Mouse (Mus musculus): ENCODE measurements around the gene Coro1c.

Gene Coro1c

DNA sequence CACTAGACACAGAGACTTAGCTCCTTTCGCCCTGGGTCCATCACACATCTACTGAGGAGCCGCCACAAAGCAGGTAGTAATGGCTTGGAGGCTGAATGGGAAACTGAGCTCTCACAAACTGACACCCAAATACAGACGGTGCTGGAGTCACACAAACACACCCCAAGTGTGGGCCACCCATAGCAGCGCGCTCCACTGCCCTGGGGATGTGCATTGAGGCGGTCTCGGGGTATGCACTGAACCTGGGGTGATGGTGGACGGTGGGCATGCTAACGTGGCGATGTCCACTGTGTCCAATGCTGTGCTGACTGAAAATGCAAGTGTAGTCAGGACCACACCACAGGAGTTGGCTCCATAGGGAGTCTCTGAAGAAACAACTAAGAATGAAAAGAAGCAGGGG lies 53.4 kb downstream of the Coro1c start:
- no peak for DNase-seq

DNA sequence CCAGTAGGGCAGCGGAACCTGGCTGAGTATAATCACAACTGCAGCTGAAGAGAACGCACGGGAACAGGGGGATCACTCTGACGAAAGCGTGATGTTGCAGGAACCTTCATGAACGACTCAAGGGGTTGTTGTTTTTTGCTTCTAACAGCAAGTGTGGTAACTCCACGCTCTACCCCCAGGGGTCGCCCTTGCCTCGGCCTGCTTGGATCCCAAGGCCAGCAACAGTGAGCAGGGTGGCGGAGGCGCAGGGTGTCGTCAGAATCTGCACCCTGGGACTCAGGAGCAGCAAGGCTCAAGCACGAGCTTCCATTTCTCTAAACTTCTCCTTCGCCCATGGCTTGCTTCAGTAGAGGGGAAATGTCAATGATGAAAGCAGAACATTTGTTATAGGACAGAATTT lies 54.1 kb downstream of the Coro1c start:
- DNase-seq: peak; percentile 82 to 87

DNA sequence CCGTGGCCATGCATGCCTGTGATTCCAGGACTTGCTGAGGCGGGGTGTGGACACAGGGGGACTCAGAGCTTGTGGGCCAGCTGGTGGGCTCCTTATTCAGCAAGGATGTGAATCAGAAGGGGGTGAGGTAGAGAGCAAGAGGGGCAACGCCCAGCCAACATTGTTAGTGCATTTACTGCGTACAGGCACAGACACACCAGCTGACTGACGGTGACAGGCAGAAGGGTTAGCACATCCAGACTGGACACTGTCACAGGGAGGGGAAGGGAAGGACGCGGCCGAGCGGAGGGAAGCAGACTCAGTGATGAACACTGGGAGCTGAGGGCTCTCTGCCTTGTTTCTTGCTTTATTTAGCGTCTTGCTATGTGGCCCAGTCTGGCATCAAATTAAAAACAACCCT lies 55.0 kb downstream of the Coro1c start:
- no peak for DNase-seq

DNA sequence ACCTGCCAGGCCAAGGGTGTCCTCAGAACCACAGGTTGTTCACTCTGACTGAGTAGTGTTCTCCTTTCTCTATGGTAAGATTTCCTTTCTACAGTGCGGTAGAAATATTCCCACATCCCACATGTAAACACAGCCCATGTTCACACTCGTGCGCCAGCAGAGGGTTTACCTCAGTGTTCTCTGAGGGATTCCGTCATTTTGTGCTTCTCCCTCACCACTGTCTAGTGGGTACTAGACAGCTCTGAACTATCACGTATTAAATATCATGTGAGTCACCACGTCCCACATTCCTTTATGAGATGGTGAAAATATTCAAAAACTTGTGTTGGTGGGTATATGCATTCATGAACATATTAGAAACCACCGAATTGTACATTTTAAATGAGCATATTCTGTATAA lies 56.1 kb downstream of the Coro1c start:
- no peak for DNase-seq

DNA sequence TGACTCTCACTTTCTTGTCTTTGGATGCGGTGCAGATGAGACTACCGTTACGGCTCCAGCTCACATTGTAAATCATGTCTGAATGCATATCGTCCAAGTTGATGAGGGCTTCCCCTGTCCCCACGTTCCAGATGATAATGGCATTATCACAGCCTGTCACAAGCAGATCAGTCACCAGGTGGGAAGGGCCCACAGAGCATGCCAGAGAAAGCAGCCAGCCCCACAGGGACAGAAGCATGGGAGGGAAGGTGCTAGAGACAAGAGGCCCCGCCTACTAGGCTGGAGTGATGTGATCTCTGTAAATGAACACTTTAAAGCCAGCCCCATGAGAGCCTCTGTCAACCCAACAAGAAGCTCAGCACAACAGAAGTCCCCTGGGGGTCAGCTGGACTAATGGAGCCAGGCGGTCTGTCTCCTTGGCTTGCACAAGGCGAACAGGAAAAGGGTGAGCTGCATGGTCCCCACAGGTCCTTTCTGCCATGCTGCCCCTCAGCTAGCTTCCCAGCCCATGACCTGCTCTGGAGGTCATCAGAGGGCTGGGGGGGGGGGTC lies 57.8 kb downstream of the Coro1c start:
- DNase-seq: no peak

DNA sequence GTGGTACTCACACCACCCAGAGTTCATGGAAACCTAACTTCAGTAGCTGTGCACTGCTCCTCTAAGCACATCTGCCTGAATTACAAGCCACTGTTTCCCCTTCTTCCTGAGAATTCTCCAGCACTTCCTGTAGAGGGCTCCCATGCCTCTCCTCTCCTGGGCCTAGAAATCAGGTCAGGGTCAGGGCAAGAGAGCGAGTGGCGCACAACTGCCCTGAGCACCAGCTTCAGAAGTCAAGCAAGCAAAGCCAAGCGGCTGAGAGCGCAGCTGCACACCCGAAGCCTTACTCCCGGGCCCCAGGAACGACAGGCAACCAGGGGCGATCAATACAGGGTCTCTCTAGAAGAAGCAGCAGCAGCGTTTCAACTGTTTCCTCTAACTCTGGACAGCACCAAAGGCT lies 60.9 kb downstream of the Coro1c start:
- no peak for DNase-seq

DNA sequence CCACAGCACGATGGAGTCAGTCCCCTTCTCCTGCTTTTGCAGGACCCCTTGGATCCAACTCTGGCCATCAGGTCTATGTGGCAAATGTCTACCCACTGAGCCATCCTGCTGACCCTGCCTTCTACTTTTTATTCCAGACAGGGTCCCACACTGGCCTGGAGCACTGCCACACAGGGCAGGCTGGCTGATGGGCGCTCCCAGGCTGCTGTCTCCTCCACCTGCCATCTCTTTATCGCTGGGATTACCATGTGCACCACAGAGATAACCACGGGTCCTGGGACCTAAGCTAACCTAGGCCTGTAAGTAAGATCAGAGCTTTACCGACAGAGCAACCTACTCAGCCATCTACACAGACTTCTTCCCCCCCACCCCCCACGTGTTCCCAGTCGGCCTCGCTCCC lies 61.9 kb downstream of the Coro1c start:
- DNase-seq: no peak

DNA sequence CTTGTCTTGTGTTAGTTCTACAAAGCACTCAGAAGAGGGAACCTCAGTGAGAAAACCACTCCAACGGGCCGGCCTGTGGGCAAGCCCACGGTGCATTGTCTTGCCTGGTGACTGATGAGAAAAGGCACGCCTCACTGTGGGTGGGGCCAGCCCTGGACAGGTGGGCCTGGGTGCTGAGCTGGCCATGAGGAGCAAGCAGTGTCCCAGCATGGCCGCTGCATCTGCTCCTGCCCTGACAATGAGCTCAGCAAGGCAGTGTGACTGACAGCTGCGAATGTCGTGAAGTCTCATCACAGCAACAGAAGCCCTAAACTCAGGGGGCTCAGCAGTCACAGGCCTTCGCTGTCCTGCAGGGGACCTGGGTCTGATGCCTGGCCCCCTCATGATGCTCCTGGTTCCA lies 62.9 kb downstream of the Coro1c start:
- no peak for DNase-seq

DNA sequence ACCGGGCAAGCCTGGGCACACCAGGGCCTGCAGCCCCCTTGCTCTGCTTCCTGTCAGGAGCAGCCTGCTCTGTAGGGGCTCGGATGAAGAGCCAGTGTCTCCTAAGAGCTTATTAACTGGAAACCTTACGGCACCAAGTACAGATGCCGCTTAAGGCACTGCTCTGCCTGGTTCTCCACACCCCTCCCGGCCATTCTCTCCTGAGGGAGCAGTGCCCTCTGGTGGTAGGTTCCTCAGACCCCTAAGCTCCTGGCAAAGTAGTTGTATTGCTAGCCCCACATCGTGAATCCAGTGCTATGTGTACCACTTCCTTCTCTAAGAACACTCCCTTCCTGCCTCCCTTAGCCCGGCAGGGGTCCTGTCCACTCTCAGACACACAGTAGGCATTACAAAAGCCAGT lies 63.8 kb downstream of the Coro1c start:
- DNase-seq: peak; percentile 72 to 73

DNA sequence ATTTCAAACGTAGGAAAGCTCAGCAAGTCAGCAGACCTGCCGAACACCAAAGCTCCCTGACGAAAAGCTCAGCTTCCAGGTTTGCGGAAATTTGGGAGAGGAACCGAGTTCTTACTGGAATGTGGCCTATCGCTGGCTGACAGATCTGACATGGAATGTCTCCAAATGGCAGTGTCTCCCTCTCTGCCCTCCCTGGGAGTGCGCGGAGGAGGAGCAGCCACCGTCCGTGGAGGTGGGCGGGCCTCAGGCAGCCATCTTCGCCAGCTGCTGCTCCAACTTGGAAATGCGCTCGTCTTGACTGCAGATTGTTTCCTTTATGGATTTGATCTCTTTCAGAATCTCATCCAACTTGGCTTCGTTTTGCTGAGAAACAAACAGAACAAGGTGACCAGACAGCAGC lies 64.5 kb downstream of the Coro1c start:
- peak; percentile 58 to 65 for DNase-seq

DNA sequence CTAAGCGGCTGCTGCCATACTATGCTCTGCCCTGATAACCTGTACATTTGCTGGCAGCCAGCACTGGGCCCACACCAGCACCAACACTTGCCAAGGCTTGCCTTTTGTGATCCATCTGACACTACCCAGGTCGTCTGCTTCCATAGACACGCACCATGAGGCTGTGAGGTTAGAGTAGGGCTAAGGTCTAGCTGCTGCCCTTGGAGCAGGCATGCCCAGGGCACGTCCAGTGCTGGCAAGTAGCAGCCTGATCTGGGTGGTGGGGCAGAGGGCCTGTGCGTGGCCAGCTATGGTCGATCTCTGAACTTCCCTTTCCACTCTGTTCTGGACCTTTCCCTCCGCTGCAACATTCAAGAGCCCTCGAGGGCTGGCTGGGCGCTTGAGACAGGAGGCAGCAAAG lies 65.7 kb downstream of the Coro1c start:
- no peak for DNase-seq

DNA sequence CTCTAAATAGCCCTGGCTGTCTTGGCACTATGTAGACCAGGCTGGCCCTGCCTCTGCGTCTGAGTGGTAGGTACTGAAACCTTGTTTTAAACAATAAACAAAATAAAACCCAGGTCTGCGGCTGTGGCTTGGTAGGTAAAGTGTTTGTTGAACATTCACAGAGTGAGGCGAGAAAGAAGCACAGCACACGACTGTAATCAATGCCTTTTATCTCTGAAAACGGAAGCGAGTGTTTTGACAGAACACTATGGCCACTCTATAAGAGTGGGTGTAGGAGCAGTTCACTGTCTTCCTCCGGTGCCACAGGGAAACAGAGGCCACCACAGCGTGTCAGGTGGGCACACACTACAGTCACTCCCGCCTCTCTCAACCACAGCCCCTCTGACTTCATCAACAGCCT lies 66.3 kb downstream of the Coro1c start:
- no peak for DNase-seq

DNA sequence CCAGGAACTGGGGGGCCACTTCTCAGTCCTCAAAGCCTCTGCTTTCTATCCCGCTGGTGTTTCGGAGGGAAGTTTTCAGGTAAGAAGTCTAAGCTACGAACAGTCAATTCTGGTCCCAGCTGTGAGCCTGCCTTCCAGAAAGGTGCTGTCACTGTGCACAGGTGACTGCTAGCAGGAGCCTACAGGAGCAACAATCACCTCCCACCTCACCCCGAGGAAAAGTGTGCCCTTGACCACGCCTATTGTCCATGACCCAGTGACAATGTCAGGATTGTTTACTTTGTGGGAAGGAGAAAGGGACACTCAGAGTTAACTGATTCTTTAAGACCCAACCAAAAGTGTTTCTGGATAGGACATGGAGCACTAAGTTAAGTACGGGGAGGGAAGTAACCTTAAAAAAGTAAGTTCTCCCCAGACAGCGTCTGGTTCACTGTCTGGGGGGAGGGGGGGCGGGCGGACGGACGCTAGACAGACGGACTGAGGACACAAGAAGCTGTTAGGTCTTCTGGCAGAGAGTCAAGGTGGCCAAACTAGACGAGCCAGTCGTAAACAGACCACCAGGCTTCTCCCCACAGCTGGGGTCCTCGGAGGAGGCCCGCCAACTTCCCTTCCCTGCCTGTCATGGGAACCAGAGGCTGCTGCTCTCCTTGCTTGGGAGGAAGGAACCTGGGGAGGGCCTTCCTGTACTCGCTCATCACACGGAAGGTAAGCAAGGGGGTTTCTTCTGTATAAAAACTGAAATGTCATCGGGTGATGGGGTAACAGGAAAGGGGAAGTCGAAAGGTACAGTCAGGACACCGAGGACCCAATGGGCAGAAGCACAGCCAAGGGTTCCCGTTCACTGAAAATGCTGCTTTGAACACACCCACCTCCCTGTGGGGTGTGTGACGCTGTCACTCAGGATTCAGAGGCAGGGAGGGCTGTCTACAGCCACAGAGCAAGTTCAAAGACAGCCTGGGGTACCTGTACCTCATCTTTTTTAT lies 67.0 kb downstream of the Coro1c start:
- DNase-seq: no peak

DNA sequence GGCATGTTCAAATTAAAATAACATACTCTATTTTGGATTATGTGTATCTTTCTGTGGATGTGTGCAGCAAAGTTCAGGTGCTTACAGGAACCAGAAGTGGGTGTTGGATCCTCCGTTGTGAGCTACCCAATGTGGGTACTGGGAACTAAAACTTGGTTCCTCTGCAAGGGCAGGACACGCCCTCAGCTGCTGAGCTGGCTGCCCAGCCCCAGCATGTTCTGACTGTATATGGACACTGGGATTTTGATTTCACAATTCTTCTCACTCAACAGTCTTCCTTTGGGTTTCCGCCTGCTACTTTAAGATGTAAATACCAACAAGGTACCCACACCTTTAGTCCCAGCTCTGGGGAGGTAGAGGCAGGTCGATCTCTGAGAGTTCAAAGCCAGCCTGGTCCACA lies 68.1 kb downstream of the Coro1c start:
- no peak for DNase-seq

DNA sequence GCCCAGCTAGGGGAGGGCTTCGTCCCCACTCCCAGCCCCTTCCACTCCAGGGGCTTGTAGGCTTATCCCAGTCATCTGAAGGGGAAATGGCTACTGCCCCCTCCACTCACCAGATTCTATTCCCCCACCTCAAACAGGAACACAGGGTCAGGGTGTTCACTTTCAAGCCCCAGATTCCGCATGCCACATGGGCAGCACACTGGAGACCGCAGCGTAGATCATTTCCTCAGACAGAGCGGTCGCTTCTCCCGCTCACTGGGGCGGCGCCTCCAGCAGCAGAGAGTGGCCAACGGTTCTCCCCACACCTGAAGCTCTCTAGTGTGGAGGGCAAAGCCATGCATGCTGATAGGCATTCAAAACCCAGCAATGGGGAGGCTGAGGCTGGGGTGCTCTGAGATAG lies 71.6 kb downstream of the Coro1c start:
- no peak for DNase-seq

DNA sequence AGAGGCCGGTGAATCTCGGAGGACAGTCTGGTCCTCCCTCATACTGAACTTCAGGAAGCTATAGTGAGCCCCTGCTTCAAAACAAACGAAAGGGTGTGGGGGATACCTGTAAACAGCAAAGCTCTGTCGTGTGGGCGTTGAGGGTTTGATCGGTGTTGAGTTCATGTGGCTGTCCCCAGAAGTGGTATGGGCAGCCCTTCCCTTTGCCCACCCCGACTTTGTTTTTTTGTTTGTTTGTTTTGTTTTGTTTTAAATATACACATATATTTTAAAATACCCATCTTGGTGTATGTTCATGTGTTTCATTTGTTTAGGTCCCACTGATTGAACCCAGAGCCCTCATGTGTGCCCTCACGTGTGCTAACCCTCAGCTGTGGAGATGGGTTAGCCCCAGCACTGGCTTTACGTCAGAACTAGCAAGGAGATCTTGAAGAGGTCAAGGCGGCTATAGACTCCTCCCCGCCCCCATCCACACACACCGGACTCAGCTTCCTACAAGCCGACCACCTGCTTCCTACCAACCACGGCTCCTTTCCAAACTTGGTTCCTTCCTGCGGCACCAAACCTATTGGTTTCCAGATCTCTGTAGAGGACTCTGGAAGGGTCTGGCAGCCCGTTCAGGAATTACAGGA lies 75.1 kb downstream of the Coro1c start:
- no peak for DNase-seq

DNA sequence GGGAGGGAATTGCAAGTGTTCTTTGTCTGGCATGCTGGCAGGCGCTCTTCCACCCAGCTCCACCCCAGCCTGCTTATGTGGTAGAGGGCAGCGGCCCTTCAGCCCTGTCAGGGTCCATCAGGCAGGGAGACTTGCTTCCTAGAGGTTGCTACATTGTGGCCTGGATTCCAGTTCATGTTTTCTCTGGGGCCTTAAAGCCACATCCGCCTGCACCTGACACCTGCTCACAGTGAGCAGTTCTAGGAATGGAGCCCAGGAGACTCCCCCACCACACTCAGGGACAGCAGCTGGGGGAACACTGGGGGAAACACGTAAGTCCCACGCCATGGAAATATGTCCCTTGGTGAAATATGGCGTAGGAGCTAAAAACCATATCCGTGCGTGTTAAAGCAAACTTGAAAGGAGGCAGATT lies 76.1 kb downstream of the Coro1c start, which contains the start of gene Selplg:
TSS of gene Selplg (minus strand) at position 155 of the 412 bp plus-strand sequence.
- no peak for DNase-seq

DNA sequence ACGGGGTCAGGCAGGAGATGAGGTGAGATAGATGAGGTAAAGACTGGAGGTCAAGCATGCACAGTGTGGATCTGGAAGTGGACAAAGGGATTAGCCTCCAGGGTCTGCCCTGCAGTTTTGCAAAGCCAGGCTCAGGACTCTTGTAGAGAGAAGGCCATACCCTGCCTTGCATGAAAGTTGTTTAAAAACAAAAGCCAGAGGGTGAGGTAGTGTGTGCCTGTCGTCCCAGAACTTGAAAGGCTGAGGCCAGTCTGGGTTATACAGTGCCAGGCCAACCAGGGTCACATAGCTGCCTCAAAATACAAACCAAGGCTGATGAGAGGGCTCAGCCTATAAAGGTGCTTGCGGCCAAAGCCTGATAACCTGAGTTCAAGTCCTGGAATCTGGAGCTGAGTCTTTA lies 76.8 kb downstream of the Coro1c start:
- no peak for DNase-seq

DNA sequence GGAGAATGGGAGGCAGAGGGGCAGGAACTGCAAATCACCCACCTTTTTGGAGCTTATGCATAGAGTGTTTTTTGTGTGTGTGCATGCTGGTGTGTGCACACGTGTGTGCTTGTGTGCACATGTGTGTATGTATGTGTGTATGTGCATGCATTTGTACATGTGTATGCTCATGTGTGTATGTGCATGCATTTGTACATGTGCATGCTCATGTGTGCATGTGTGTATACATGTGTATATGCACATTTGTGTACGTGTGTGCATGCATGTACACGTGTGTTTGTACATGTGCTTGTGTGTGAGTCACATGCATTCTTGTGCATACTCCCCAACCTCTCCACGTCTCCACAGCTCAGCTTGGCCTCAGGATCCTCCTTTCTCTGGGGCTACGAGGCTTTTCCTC lies 77.8 kb downstream of the Coro1c start:
- DNase-seq: no peak

DNA sequence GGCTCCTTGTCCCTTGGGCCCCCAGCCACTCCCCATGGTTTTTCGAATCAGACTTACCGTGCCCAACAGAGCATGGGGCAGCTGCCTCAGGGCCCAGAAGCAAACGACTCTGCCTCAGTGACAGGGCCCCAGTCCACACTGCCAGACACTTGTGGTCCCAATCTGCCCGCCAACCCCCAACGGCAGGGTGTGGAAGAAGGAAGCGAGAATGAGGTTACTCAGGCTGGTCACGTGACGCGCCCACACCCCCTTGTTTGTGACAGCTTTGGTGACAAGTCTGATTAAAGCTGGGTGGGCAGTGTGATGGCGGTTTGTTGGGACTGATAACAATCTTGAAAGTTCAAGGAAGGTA lies 78.3 kb downstream of the Coro1c start:
- peak; percentile 72 to 77 for DNase-seq

DNA sequence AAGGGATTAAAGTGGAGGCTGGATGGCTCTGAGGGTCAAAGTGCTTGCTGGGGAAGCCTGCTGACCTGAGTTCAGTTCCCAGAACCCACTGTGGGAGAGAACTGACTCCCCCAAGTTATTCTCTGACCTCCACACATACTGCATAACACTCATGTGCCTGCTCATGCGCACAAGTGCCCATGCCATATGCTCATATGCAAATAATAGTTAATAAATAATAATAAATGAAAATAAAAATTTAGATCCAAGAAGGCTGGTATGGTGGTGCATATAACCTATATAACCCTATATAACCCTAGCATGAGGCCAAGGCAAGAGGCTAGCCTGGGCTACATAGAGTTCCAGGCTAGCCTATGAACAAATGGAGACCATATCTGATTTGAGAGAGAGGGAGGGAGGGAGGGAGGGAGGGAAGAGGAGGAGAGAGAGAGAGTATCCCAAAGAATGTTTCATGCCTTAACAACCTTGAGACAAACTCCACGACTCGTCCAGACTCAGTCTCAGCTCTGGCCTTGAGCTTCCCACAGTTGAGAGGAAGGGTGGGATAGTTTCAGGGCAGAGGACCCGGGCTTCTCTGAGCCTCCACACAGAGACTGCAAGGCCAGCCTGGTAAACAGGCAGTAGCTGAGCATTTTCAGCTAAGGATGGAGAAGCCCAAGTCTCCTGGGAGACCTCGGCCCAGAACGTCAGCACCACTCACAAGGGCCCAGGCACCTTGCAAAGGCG lies 78.8 kb downstream of the Coro1c start:
- no peak for DNase-seq

DNA sequence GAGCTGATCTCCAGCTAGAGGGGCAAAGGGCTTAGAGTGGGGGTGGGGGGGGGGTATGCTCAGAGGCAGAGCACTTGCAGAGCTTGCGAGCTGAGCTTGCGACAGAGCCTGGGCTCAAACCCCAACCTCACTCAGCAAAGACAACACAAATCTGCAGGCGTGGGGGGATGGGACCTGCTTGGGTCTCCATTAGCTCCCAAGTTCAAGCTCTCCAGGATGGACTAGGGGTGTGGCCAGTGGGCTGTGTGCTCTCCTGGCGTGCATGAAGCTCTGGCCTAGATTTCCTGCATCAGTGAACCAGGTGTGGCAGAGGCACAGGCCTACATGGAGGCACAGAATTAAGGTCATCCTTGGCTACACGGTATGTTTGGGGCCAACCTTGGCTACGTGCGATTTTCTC lies 80.1 kb downstream of the Coro1c start:
- DNase-seq: no peak

DNA sequence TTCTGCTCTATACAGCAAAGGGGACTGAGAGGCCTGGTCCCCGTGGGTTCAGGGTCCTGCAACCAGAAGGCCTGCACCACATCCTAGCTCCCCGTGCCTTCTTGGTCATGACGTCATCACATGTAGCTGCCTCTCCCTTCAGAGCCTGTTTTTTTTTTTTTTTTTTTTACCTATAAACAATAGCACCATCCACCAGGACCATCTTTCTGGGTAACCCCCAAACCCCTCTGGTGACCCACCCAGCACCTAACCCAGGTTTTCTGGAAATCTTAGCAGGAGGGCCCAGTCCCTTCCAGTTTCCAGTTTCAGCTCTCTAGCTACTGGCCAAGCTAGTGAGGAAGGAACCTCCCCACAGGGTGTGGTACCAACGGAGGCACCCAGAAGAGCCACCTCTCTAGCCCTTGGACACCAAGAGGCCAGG lies 80.6 kb downstream of the Coro1c start:
- no peak for DNase-seq

All from lung, adult 18-20 months (tissue).